Mouse (Mus musculus) forebrain, embryonic 12.5 days (tissue): Measurements from ENCODE around the gene Mapk8. TPM values are rescaled to one million over a fixed set of nuclear protein-coding genes. Genes with fewer than 3 reads are reported as not detected.
A peak's percentile ranks its signal among the peaks of the same experiment; 100 is the strongest.

ENCODE experiments used
- ATAC-seq: fragments of 200-750 bp; cut with Nextera tagmentation; 2 replicates; pipeline ENCODE4 v1.8.0; 2017; ENCODE audit warnings: moderate TSS enrichment; ENCODE audit not compliant: low FRiP score
- H3K27ac ChIP-seq: fragments of 300-500 bp; sonication (generic); 2 replicates; pipeline ENCODE4 v1.5.1; 2016; ENCODE audit warnings: mild to moderate bottlenecking
- H3K27me3 ChIP-seq: fragments of 300-500 bp; sonication (generic); 2 replicates; pipeline ENCODE4 v1.6.1; 2016; ENCODE audit warnings: mild to moderate bottlenecking
- H3K36me3 ChIP-seq: fragments of 300-500 bp; sonication (generic); replicated peaks from 2 replicates; pipeline ENCODE4 v1.6.1; 2016; ENCODE audit warnings: mild to moderate bottlenecking
- H3K4me1 ChIP-seq: fragments of 300-500 bp; sonication (generic); 2 replicates; pipeline ENCODE4 v1.6.1; 2016
- H3K4me2 ChIP-seq: fragments of 300-500 bp; sonication (generic); 2 replicates; pipeline ENCODE4 v1.6.1; 2016; ENCODE audit warnings: mild to moderate bottlenecking, moderate library complexity
- H3K4me3 ChIP-seq: fragments of 300-500 bp; sonication (generic); replicated peaks from 2 replicates; pipeline ENCODE4 v1.5.1; 2016; ENCODE audit warnings: mild to moderate bottlenecking
- H3K9ac ChIP-seq: fragments of 300-500 bp; sonication (generic); 2 replicates; pipeline ENCODE4 v1.6.1; 2016; ENCODE audit warnings: mild to moderate bottlenecking
- H3K9me3 ChIP-seq: fragments of 300-500 bp; sonication (generic); 2 replicates; pipeline ENCODE4 v1.6.1; 2016
- WGBS: fragments of 180-500 bp; shearing (Covaris S2); methylation state at CpG from one replicate; pipeline ENCODE4 v1.1.7; 2016; 5-methylcytosine and 5-hydroxymethylcytosine counted together
- polyA plus RNA-seq: library from polyadenylated mRNA; unstranded; fragments of >200 nt; fragmentation: Nextera tagmentation; extraction: Ambion mirVana; gene quantifications from 2 replicates; pipeline ENCODE4 v1.2.1, GENCODE M21; 2016

Mapk8 gene
- polyA plus RNA-seq, 1 experiment from 2014 or later: 28.3 TPM

DNA sequence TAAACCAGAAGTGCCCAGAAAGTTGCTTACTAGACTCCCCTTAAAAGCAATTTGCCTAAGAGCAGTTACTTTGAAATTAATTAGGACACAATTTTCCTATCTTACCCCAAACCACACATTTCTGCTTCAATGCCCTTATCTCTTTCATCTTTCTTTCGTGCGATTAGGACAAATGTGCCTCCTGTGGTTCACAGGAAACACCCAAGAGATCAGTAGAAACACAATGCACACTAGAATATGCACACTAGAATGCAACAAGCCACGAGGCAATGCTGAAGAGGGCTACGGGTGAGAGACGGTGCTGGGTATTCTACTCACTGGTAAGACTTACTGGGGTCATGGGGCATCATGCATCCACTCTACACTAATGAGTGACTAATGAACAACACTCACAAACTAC is 68.2 kb downstream of the Mapk8 start:
- 43% methylated on average over 5 of the region's 5 CpGs for WGBS
- Histone ChIP-seq H3K4me3 (no peak overlapping the region), H3K9me3 (no peaks in the 10 kb centered on the region), H3K9ac (no peak overlapping the region), H3K4me1 (no peaks in the 10 kb centered on the region; the same call in 1 of the 2 replicates), H3K27ac (no peak overlapping the region), H3K36me3 (peaks cover 19% of the 10 kb centered on the region), H3K4me2 (no peak overlapping the region), H3K27me3 (no peaks in the 10 kb centered on the region)
- no peak for ATAC-seq

DNA sequence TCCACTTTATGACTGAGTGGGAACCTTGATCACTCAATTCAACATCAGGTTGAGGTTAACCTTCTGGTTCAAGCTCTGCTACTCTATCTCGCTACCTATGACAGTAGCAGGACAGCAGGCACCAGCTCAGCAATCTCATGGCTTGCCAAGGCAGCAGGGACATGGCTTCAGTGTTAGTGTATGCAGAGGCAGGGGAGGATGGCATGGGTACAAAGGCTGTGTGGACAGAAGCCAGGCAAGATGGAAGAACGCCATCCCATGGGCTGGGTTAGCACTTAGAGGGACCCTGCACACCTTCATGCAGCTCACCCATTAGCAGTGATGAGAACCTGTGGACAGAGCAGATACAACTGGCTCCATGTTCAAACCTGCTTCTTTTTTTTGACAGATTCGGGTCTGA is 69.7 kb downstream of the Mapk8 start:
- 95% methylated on average over 3 of the region's 3 CpGs for WGBS
- Histone ChIP-seq H3K4me1 (no peaks in the 10 kb centered on the region; the same call in 1 of the 2 replicates), H3K4me2 (no peak overlapping the region), H3K9me3 (no peaks in the 10 kb centered on the region), H3K4me3 (no peak overlapping the region), H3K9ac (no peak overlapping the region), H3K27me3 (no peaks in the 10 kb centered on the region), H3K36me3 (peaks cover 10% of the 10 kb centered on the region), H3K27ac (no peak overlapping the region)
- ATAC-seq: no peak

DNA sequence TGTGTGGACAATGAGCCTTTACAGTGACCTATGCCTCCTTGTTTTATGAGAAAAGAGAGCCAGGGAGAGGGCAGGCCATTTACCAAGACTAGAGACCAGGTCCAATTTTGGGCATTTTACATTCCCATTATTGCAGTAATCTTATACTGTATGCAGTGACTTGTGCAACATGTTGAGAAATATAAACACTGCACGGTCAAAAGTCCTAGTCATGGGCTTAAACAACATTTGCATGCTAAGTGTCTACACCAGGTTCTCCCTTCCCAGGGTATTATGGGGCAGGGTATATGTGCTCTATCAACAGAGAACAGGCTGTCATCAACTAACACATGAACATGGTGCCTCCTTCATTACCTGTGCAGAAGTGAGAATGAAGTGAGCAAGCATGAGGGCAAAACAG is 72.9 kb downstream of the Mapk8 start:
- Histone ChIP-seq H3K4me3 (no peak overlapping the region), H3K9me3 (no peaks in the 10 kb centered on the region), H3K4me2 (no peak overlapping the region), H3K27me3 (no peaks in the 10 kb centered on the region), H3K27ac (no peak overlapping the region), H3K9ac (no peak overlapping the region), H3K36me3 (no peaks in the 10 kb centered on the region; the same call in 1 of the 2 replicates), H3K4me1 (peaks cover 5% of the 10 kb centered on the region; the same call in 1 of the 2 replicates)
- ATAC-seq: no peak
- WGBS: 91% methylated on average over 1 of the region's 1 CpGs

DNA sequence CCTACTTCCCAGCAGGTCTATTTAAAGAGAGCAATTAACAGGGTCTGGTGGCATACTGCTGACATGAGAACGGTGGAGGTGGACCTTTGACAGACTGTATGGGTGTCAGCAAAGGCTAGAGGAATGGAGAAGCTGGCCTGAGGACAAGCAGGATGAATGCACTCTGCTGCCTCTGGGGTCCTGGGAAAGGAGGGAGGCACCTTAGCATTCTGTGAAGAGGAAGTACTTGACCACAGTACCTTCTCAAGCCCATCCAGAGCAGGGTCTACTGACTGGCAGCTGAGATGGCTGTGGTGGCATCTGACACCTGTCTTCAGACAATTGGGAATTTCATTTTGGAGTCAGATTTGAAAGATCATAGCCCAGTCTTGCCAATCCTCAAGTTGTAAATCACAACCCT is 73.7 kb downstream of the Mapk8 start:
- H3K4me3 ChIP-seq: no peak overlapping the region
- H3K36me3 ChIP-seq: no peaks in the 10 kb centered on the region; the same call in 1 of the 2 replicates
- H3K9ac ChIP-seq: no peak overlapping the region
- ATAC-seq: no peak
- no peaks in the 10 kb centered on the region for H3K9me3 ChIP-seq
- no peak overlapping the region for H3K4me2 ChIP-seq
- H3K27ac ChIP-seq: no peak overlapping the region
- H3K27me3 ChIP-seq: no peaks in the 10 kb centered on the region
- 81% methylated on average over 1 of the region's 1 CpGs for WGBS
- peaks cover 5% of the 10 kb centered on the region; the same call in 1 of the 2 replicates for H3K4me1 ChIP-seq

DNA sequence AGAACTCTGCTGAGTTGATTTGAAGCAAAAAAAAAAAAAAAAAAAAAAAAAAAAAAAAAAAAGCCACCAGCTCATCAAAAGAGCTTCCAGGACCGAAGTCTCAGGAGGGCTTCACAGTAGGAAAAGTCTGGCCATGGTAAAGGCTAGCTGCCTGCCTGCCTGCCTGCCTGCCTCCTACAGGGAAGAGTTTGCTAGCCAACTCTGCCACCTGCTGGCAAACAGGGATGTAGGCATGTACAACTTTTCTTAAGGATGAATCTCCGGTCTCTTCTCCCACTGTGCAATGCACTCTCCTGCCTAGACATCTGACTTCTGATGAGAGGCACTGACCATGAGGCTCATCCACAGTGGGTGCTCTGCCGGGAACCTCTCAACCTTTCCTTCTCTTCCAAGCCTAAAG is 75.7 kb downstream of the Mapk8 start:
- peaks cover 5% of the 10 kb centered on the region; the same call in 1 of the 2 replicates for H3K4me1 ChIP-seq
- WGBS: 21% methylated on average over 3 of the region's 3 CpGs
- H3K4me2 ChIP-seq: no peak overlapping the region
- H3K27ac ChIP-seq: no peak overlapping the region
- no peaks in the 10 kb centered on the region for H3K27me3 ChIP-seq
- no peaks in the 10 kb centered on the region for H3K9me3 ChIP-seq
- no peak overlapping the region for H3K9ac ChIP-seq
- ATAC-seq: peak; percentile 62
- H3K4me3 ChIP-seq: no peak overlapping the region
- H3K36me3 ChIP-seq: no peaks in the 10 kb centered on the region; the same call in 1 of the 2 replicates

DNA sequence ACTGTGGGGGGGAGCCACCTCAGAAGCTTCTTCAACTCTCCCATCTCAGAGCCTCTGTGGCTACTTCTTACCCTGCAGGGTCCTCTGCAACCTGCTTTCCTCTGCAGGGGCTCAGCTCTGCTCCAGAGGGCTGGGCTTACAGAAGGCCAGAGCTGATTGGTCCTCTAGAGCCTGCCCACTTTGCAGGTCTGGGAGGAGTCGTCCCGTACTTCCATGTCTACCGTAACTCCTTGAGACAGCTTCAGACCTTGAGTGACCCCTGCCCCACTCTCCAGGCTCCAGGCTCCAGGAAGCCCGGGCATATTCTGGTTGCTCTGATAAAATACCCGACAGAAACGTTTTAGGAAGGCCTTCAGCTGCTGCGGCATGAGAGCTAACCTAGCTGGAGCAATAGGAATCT is 76.9 kb downstream of the Mapk8 start:
- H3K9me3 ChIP-seq: no peaks in the 10 kb centered on the region
- H3K4me3 ChIP-seq: no peak overlapping the region
- no peak overlapping the region for H3K27ac ChIP-seq
- no peaks in the 10 kb centered on the region for H3K27me3 ChIP-seq
- peaks cover 5% of the 10 kb centered on the region; the same call in 1 of the 2 replicates for H3K4me1 ChIP-seq
- ATAC-seq: no peak
- H3K4me2 ChIP-seq: no peak overlapping the region; the same call in 1 of the 2 replicates
- no peaks in the 10 kb centered on the region for H3K36me3 ChIP-seq
- WGBS: 18% methylated on average over 7 of the region's 7 CpGs
- H3K9ac ChIP-seq: no peak overlapping the region

DNA sequence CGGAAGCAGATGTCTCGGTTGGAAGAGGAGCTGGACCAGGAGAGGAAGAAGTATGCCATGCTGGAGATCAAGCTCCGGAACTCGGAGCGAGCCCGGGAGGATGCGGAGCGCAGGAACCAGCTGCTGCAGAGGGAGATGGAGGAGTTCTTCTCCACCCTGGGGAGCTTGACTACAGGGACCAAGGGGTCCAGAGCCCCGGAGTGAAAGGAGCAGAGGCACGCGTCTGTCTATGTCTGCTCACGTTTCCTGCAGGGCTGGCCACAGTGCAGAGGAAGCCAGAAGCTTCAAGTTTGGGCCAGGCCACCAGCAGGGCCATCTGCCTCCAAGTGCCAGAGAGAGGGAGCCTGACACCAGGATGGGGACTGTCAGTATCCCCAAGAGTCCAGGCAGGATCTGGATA is 77.6 kb downstream of the Mapk8 start:
- Histone ChIP-seq H3K9me3 (no peaks in the 10 kb centered on the region), H3K27me3 (no peaks in the 10 kb centered on the region), H3K4me2 (no peak overlapping the region), H3K27ac (no peak overlapping the region), H3K36me3 (no peaks in the 10 kb centered on the region), H3K4me3 (no peak overlapping the region), H3K4me1 (peaks cover 5% of the 10 kb centered on the region; the same call in 1 of the 2 replicates), H3K9ac (no peak overlapping the region)
- WGBS: 86% methylated on average over 12 of the region's 12 CpGs
- ATAC-seq: no peak

DNA sequence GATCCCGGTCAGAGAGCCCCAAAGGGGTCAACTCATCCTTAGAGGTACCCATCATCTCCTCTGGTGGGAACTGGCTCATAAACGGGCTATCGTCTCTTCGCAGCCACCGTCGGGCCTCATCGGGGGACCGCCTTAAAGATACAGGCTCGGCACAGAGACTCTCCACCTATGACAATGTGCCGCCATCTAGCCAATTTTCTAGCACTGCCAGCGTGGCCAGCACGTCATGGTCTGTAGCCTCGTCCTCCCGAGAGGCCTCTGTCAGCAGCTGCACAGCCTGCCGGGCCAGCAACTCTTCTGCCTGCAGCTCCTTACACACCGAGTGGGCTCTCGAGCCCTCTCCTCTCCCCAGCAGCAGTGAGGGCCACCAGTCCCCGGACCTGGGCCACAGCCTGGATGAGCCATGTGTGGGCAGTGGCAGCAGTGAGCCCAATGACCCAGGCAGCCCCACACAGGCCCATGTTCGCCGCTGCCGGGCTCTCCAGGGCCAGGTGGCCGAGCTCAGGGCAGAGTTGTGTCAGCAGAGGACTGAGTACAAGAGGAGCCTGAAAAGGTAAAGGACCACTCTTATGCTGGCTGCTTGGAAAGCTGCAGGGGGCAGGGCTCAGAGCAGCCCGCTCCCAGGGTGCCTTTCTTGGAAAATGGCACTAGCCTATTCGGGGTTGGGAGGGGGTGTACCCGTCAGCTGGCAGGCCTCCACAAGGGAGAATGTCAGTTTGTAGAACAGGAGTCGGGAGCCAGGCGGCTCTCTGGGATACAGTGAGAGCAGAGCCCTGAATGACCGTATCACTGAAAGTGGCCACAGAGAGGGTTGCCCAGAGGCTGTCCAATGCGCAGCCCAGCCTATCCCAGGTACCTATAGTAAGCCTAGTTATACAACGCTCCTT is 79.8 kb downstream of the Mapk8 start:
- Histone ChIP-seq H3K4me2 (no peak overlapping the region), H3K27me3 (no peaks in the 10 kb centered on the region), H3K27ac (no peak overlapping the region), H3K9me3 (no peaks in the 10 kb centered on the region), H3K36me3 (no peaks in the 10 kb centered on the region), H3K9ac (no peak overlapping the region), H3K4me3 (no peak overlapping the region), H3K4me1 (peaks cover 11% of the 10 kb centered on the region)
- no peak for ATAC-seq
- 80% methylated on average over 30 of the region's 30 CpGs for WGBS

DNA sequence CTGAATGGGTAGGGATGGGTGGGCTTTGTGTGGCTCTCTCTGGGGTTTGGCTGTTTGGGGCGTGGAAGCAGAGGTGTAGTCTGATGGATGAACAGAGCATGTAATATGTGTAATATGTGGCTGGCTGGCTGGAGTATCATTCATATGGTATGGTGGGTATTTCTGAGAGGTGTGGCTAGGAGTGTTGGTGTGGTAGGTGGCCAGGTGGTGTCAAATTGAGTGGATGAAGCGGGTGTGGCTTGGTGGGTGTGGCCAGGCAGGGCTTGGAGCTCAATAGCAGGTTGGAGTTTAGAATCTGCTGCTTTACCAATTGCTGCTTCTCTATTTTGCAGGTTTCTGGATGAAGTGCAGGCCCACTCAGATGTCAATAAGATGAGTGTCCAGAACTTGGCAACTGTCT is 82.9 kb downstream of the Mapk8 start:
- no peak for ATAC-seq
- 0 out of 2 replicates have a peak, but pooled peaks cover 4% of the 10 kb centered on the region for H3K27me3 ChIP-seq

DNA sequence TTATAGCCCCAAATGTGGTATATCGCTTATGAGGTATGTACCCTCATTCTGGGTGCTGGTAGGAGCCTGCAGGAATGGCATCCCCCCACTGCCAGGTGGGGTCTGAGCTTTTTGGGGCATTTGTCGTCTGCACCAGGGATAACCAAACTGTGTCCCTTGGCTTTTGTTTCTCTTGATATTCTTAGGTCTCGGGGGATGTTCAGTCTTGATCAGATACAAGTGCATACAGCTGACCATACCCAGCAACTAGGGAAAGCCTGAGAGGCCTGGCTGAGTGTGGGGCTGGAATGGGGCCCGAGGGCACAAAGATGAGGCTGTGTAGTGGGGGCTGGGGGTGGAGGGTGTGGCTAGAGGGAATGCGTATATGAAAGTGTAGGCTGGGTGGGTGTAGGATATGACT is 83.3 kb downstream of the Mapk8 start:
- H3K4me1 ChIP-seq: peaks cover 6% of the 10 kb centered on the region
- no peak overlapping the region for H3K4me2 ChIP-seq
- H3K36me3 ChIP-seq: no peaks in the 10 kb centered on the region
- no peaks in the 10 kb centered on the region for H3K9me3 ChIP-seq
- no peak overlapping the region for H3K9ac ChIP-seq
- ATAC-seq: no peak
- H3K27ac ChIP-seq: no peak overlapping the region
- WGBS: 85% methylated on average over 5 of the region's 5 CpGs
- H3K4me3 ChIP-seq: no peak overlapping the region
- H3K27me3 ChIP-seq: 0 out of 2 replicates have a peak, but pooled peaks cover 4% of the 10 kb centered on the region

More for the DNA sequence above, 82.9 kb downstream of the Mapk8 start:
- H3K4me1 ChIP-seq: peaks cover 6% of the 10 kb centered on the region
- no peak overlapping the region for H3K9ac ChIP-seq
- H3K36me3 ChIP-seq: no peaks in the 10 kb centered on the region
- H3K9me3 ChIP-seq: no peaks in the 10 kb centered on the region
- H3K27ac ChIP-seq: no peak overlapping the region
- H3K4me3 ChIP-seq: no peak overlapping the region
- 81% methylated on average over 2 of the region's 2 CpGs for WGBS
- H3K4me2 ChIP-seq: no peak overlapping the region

DNA sequence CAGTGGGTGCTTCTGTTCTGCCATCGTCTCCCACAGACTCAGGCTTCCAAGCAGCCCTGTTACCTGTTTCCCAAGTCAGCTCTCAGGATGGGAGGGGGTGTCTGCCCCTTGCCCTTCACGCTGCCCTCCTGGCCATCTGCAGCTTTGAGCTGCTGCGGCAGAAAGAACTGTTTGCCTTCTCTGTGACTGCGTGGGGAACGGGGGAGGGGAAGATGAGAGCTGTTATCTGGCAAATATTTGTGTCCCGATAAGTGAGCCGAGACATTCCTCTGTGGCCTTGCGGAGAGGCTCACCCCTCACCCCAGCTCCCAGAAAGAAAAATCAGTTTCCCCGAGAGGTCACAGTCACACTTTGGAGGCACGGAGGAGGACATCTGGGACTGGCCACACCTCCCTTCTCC is 84.2 kb downstream of the Mapk8 start:
- H3K4me1 ChIP-seq: peaks cover 8% of the 10 kb centered on the region
- H3K9me3 ChIP-seq: no peaks in the 10 kb centered on the region
- H3K27me3 ChIP-seq: 0 out of 2 replicates have a peak, but pooled peaks cover 4% of the 10 kb centered on the region
- no peak overlapping the region for H3K4me2 ChIP-seq
- no peak for ATAC-seq
- H3K36me3 ChIP-seq: no peaks in the 10 kb centered on the region
- no peak overlapping the region for H3K9ac ChIP-seq
- H3K27ac ChIP-seq: no peak overlapping the region
- no peak overlapping the region for H3K4me3 ChIP-seq
- 53% methylated on average over 10 of the region's 10 CpGs for WGBS

DNA sequence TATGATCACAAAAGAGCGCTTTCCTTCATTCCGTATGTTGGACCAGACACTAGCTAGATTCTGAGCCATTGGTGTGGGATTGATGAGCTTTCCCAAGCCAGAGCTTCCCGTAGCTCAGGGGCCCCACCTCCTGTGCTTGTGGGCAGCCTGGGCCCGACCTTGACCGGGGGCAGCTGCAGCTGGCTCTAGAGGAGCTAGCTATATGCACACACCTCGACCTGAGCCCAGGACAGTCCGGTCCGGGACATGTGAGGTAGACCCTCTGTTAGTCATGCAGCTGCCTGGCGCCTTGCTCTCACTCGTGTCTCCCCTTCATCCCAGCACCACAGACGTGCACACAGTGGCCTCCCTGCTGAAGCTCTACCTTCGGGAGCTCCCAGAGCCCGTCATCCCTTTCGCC is 84.8 kb downstream of the Mapk8 start:
- WGBS: 74% methylated on average over 14 of the region's 14 CpGs
- no peak for ATAC-seq

DNA sequence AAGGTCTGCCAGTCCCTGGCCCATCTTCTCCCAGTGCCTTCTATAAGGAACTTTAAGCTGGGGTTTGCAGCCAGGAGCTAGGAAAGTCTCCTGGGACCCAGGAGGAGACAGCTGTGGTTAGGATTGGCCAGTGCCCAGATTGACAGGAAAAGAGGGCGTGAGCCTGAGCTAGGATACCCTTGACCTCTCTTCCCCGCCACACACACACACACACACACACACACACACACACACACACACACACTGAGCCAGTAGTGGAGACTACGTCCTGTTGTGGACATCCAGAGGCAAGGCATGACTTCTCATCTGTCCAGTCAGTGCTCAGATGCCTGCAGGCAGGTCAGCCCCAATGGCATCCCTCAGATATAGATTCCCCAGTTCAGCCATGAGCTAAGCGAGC is 85.4 kb downstream of the Mapk8 start:
- Histone ChIP-seq H3K4me1 (peaks cover 12% of the 10 kb centered on the region), H3K27ac (no peak overlapping the region), H3K4me3 (no peak overlapping the region), H3K9ac (no peak overlapping the region), H3K4me2 (no peak overlapping the region), H3K27me3 (0 out of 2 replicates have a peak, but pooled peaks cover 4% of the 10 kb centered on the region), H3K36me3 (no peaks in the 10 kb centered on the region), H3K9me3 (no peaks in the 10 kb centered on the region)
- WGBS: 66% methylated on average over 4 of the region's 4 CpGs
- ATAC-seq: no peak

More for the DNA sequence above, 84.8 kb downstream of the Mapk8 start:
- no peaks in the 10 kb centered on the region for H3K9me3 ChIP-seq
- 0 out of 2 replicates have a peak, but pooled peaks cover 4% of the 10 kb centered on the region for H3K27me3 ChIP-seq
- no peak overlapping the region for H3K4me2 ChIP-seq
- H3K4me1 ChIP-seq: peaks cover 12% of the 10 kb centered on the region
- H3K36me3 ChIP-seq: no peaks in the 10 kb centered on the region
- no peak overlapping the region for H3K4me3 ChIP-seq
- no peak overlapping the region for H3K27ac ChIP-seq
- H3K9ac ChIP-seq: no peak overlapping the region
